ENCODE assay signal across 29 mouse cellular contexts in genomic region chr5:38522977-38523376, GRCm38 (mm10).
"Had no signal": no experiment of that assay in that cellular context is flagged by ENCODE, and none has a peak within 500 bp of the region (broad histone marks: within the 10 kb centered on the region; RNA-seq: fewer than 3 reads in every experiment).

No protein-coding gene starts in this region.

- H3K27me3 ChIP-seq: heart, embryonic 12.5 days; heart, embryonic 13.5 days; heart, embryonic 15.5 days; hindbrain, embryonic 12.5 days; hindbrain, embryonic 13.5 days; hindbrain, embryonic 15.5 days; intestine, embryonic 15.5 days; kidney, embryonic 15.5 days had no signal

- H3K4me3 ChIP-seq: heart, embryonic 10.5 days; heart, embryonic 12.5 days; heart, embryonic 13.5 days; heart, embryonic 15.5 days; hindbrain, embryonic 10.5 days; hindbrain, embryonic 12.5 days; hindbrain, embryonic 13.5 days; hindbrain, embryonic 15.5 days; intestine, embryonic 15.5 days; kidney, embryonic 15.5 days; layer of hippocampus, adult 2 months; left cerebral cortex, adult 2 months had no signal

- DNase-seq: heart, postnatal 10 days; heart, postnatal 14 days; heart, postnatal 36 days; heart, postnatal 4 days; kidney, adult 11 months; kidney, adult 18-20 months; kidney, adult 2 months; kidney, adult 9 months; kidney, postnatal 10 days; kidney, postnatal 14 days; kidney, postnatal 25 days; kidney, postnatal 36 days; kidney, postnatal 4 days; layer of hippocampus, adult 9-11 months; layer of hippocampus, postnatal 36 days had no signal

- H3K4me2 ChIP-seq: heart, embryonic 11.5 days; heart, embryonic 12.5 days; heart, embryonic 13.5 days; heart, embryonic 15.5 days; hindbrain, embryonic 12.5 days; hindbrain, embryonic 13.5 days; hindbrain, embryonic 14.5 days; hindbrain, embryonic 15.5 days; intestine, embryonic 15.5 days; kidney, embryonic 15.5 days had no signal
